Mouse (Mus musculus) midbrain, embryonic 12.5 days (tissue): ENCODE measurements around the gene Erp29. TPM values are rescaled to one million over a fixed set of nuclear protein-coding genes. Genes with fewer than 3 reads are reported as not detected.
"Not testable (repeated sequence)": the region's sequence is repeated elsewhere in the genome, so short reads cannot be mapped to it uniquely, and the experiment has no call there.

Experiments used
- ATAC-seq: fragments of 200-750 bp; cut with Nextera tagmentation; 2 replicates; pipeline ENCODE4 v1.8.0; 2017; ENCODE audit warnings: low read depth, moderate TSS enrichment, moderate library complexity; ENCODE audit not compliant: low FRiP score
- H3K27ac ChIP-seq: fragments of 300-500 bp; sonication (generic); replicated peaks from 2 replicates; pipeline ENCODE4 v1.5.1; 2016; ENCODE audit warnings: mild to moderate bottlenecking
- H3K27me3 ChIP-seq: fragments of 300-500 bp; sonication (generic); 2 replicates; pipeline ENCODE4 v1.6.1; 2016; ENCODE audit warnings: mild to moderate bottlenecking
- H3K36me3 ChIP-seq: fragments of 300-500 bp; sonication (generic); 2 replicates; pipeline ENCODE4 v1.6.1; 2016
- H3K4me1 ChIP-seq: fragments of 300-500 bp; sonication (generic); 2 replicates; pipeline ENCODE4 v1.6.1; 2016
- H3K4me2 ChIP-seq: fragments of 300-500 bp; sonication (generic); replicated peaks from 2 replicates; pipeline ENCODE4 v1.6.1; 2016; ENCODE audit warnings: mild to moderate bottlenecking, moderate library complexity
- H3K4me3 ChIP-seq: fragments of 300-500 bp; sonication (generic); 2 replicates; pipeline ENCODE4 v1.5.1; 2016; ENCODE audit warnings: mild to moderate bottlenecking
- H3K9ac ChIP-seq: fragments of 300-500 bp; sonication (generic); replicated peaks from 2 replicates; pipeline ENCODE4 v1.6.1; 2016; ENCODE audit warnings: mild to moderate bottlenecking, moderate library complexity
- H3K9me3 ChIP-seq: fragments of 300-500 bp; sonication (generic); 2 replicates; pipeline ENCODE4 v1.6.1; 2016; ENCODE audit warnings: mild to moderate bottlenecking
- WGBS: fragments of 180-500 bp; shearing (Covaris S2); methylation state at CpG from one replicate; pipeline ENCODE4 v1.1.7; 2016; 5-methylcytosine and 5-hydroxymethylcytosine counted together
- polyA plus RNA-seq: library from polyadenylated mRNA; unstranded; fragments of >200 nt; fragmentation: Nextera tagmentation; extraction: Ambion mirVana; gene quantifications from 2 replicates; pipeline ENCODE4 v1.2.1, GENCODE M21; 2016

Gene Erp29
- 130 and 137 TPM in 2 replicates for polyA plus RNA-seq

- WGBS = under 1% methylated on average over 66 of the region's 97 CpGs
- Histone ChIP-seq H3K27me3 (no peaks in the 10 kb centered on the region), H3K4me1 (peaks cover 22% of the 10 kb centered on the region), H3K9ac (peak within 1 kb of the TSS; percentile 93), H3K9me3 (no peaks in the 10 kb centered on the region), H3K4me2 (peak within 1 kb of the TSS; percentile 85), H3K36me3 (peaks cover 25% of the 10 kb centered on the region), H3K4me3 (peak within 1 kb of the TSS; percentile 84), H3K27ac (peak within 1 kb of the TSS; percentile 92)
- ATAC-seq = peak; percentile 90
Measured at GRCm38 (mm10) chr5:121452026-121452869, at the start of gene Erp29. Gene Erp29 (minus strand): TSS chr5:121452506.

GRCm38 (mm10) chr5:121501424-121501996, 49.2 kb upstream of the Erp29 start:
- H3K4me3 ChIP-seq, H3K36me3 ChIP-seq, H3K27me3 ChIP-seq, H3K27ac ChIP-seq, H3K4me1 ChIP-seq, H3K9me3 ChIP-seq, ATAC-seq, H3K4me2 ChIP-seq, H3K9ac ChIP-seq: not testable (repeated sequence)
- 83% methylated on average over 11 of the region's 17 CpGs for WGBS

- Histone ChIP-seq H3K4me3 (no peak overlapping the region), H3K27ac (no peak overlapping the region), H3K36me3 (no peaks in the 10 kb centered on the region), H3K9ac (no peak overlapping the region), H3K9me3 (no peaks in the 10 kb centered on the region), H3K27me3 (no peaks in the 10 kb centered on the region), H3K4me2 (no peak overlapping the region), H3K4me1 (no peaks in the 10 kb centered on the region)
- ATAC-seq = no peak
- WGBS = 78% methylated on average over 7 of the region's 7 CpGs
Measured at GRCm38 (mm10) chr5:121500719-121501118, 48.4 kb upstream of the Erp29 start.

- H3K9ac ChIP-seq = no peak overlapping the region
- no peaks in the 10 kb centered on the region for H3K36me3 ChIP-seq
- no peak overlapping the region for H3K27ac ChIP-seq
- no peak overlapping the region for H3K4me3 ChIP-seq
- no peak for ATAC-seq
- no peaks in the 10 kb centered on the region for H3K4me1 ChIP-seq
- 81% methylated on average over 8 of the region's 8 CpGs for WGBS
- H3K4me2 ChIP-seq = no peak overlapping the region
- no peaks in the 10 kb centered on the region for H3K27me3 ChIP-seq
- H3K9me3 ChIP-seq = no peaks in the 10 kb centered on the region
Measured at GRCm38 (mm10) chr5:121493305-121493704, 41.0 kb upstream of the Erp29 start.

GRCm38 (mm10) chr5:121484801-121485200, 32.5 kb upstream of the Erp29 start:
- no peaks in the 10 kb centered on the region for H3K4me1 ChIP-seq
- no peak for ATAC-seq
- no peak overlapping the region for H3K9ac ChIP-seq
- H3K9me3 ChIP-seq = no peaks in the 10 kb centered on the region
- 79% methylated on average over 5 of the region's 5 CpGs for WGBS
- no peak overlapping the region for H3K4me2 ChIP-seq
- no peaks in the 10 kb centered on the region for H3K36me3 ChIP-seq
- no peak overlapping the region for H3K27ac ChIP-seq
- H3K4me3 ChIP-seq = no peak overlapping the region
- H3K27me3 ChIP-seq = no peaks in the 10 kb centered on the region

GRCm38 (mm10) chr5:121477680-121478079, 25.4 kb upstream of the Erp29 start:
- H3K27me3 ChIP-seq = no peaks in the 10 kb centered on the region
- H3K4me3 ChIP-seq = no peak overlapping the region
- H3K36me3 ChIP-seq = no peaks in the 10 kb centered on the region
- H3K9ac ChIP-seq = no peak overlapping the region
- no peaks in the 10 kb centered on the region for H3K4me1 ChIP-seq
- no peaks in the 10 kb centered on the region for H3K9me3 ChIP-seq
- no peak overlapping the region for H3K27ac ChIP-seq
- H3K4me2 ChIP-seq = no peak overlapping the region
- ATAC-seq = no peak
- 42% methylated on average over 3 of the region's 3 CpGs for WGBS

- 81% methylated on average over 1 of the region's 1 CpGs for WGBS
- Histone ChIP-seq H3K4me2 (no peak overlapping the region), H3K36me3 (no peaks in the 10 kb centered on the region), H3K9ac (no peak overlapping the region), H3K4me1 (no peaks in the 10 kb centered on the region), H3K27me3 (no peaks in the 10 kb centered on the region), H3K4me3 (no peak overlapping the region), H3K9me3 (no peaks in the 10 kb centered on the region), H3K27ac (no peak overlapping the region)
- ATAC-seq = no peak
Measured at GRCm38 (mm10) chr5:121476040-121476439, 23.7 kb upstream of the Erp29 start.

GRCm38 (mm10) chr5:121474610-121475009, 22.3 kb upstream of the Erp29 start:
- no peak overlapping the region for H3K9ac ChIP-seq
- 65% methylated on average over 7 of the region's 7 CpGs for WGBS

GRCm38 (mm10) chr5:121472411-121472810, 20.1 kb upstream of the Erp29 start:
- Histone ChIP-seq H3K4me1 (no peaks in the 10 kb centered on the region), H3K27me3 (no peaks in the 10 kb centered on the region), H3K9ac (no peak overlapping the region), H3K9me3 (no peaks in the 10 kb centered on the region), H3K4me2 (no peak overlapping the region), H3K36me3 (no peaks in the 10 kb centered on the region), H3K27ac (no peak overlapping the region), H3K4me3 (no peak overlapping the region)
- ATAC-seq = no peak
- WGBS = 89% methylated on average over 2 of the region's 2 CpGs

More at GRCm38 (mm10) chr5:121474610-121475009, 22.3 kb upstream of the Erp29 start:
- no peaks in the 10 kb centered on the region for H3K9me3 ChIP-seq
- no peak for ATAC-seq
- no peaks in the 10 kb centered on the region for H3K27me3 ChIP-seq
- no peaks in the 10 kb centered on the region for H3K4me1 ChIP-seq
- H3K36me3 ChIP-seq = no peaks in the 10 kb centered on the region
- H3K27ac ChIP-seq = no peak overlapping the region
- H3K4me2 ChIP-seq = no peak overlapping the region
- H3K4me3 ChIP-seq = no peak overlapping the region

GRCm38 (mm10) chr5:121469566-121469965, 17.3 kb upstream of the Erp29 start:
- whole genome bisulfite sequencing = 56% methylated on average over 3 of the region's 3 CpGs
- no peak overlapping the region for H3K4me2 ChIP-seq
- no peak overlapping the region for H3K4me3 ChIP-seq
- H3K4me1 ChIP-seq = no peaks in the 10 kb centered on the region
- H3K9me3 ChIP-seq = no peaks in the 10 kb centered on the region
- ATAC-seq = no peak
- no peak overlapping the region for H3K9ac ChIP-seq
- no peaks in the 10 kb centered on the region for H3K27me3 ChIP-seq
- no peak overlapping the region for H3K27ac ChIP-seq
- H3K36me3 ChIP-seq = no peaks in the 10 kb centered on the region

GRCm38 (mm10) chr5:121463601-121464250, 11.4 kb upstream of the Erp29 start:
- Histone ChIP-seq H3K36me3 (no peaks in the 10 kb centered on the region), H3K4me1 (no peaks in the 10 kb centered on the region), H3K27ac (no peak overlapping the region), H3K9ac (no peak overlapping the region), H3K4me2 (no peak overlapping the region), H3K27me3 (no peaks in the 10 kb centered on the region), H3K9me3 (no peaks in the 10 kb centered on the region), H3K4me3 (no peak overlapping the region)
- no peak for ATAC-seq
- WGBS = 77% methylated on average over 5 of the region's 5 CpGs

GRCm38 (mm10) chr5:121462967-121463366, 10.7 kb upstream of the Erp29 start:
- 69% methylated on average over 5 of the region's 5 CpGs for WGBS
- no peak overlapping the region for H3K4me2 ChIP-seq
- H3K9ac ChIP-seq = no peak overlapping the region
- H3K4me1 ChIP-seq = no peaks in the 10 kb centered on the region
- H3K27ac ChIP-seq = no peak overlapping the region
- no peak overlapping the region for H3K4me3 ChIP-seq
- no peak for ATAC-seq
- H3K36me3 ChIP-seq = no peaks in the 10 kb centered on the region
- H3K27me3 ChIP-seq = no peaks in the 10 kb centered on the region
- H3K9me3 ChIP-seq = no peaks in the 10 kb centered on the region
